Comparison of ENCODE assay signal across 17 mouse cellular contexts in the genomic region with DNA sequence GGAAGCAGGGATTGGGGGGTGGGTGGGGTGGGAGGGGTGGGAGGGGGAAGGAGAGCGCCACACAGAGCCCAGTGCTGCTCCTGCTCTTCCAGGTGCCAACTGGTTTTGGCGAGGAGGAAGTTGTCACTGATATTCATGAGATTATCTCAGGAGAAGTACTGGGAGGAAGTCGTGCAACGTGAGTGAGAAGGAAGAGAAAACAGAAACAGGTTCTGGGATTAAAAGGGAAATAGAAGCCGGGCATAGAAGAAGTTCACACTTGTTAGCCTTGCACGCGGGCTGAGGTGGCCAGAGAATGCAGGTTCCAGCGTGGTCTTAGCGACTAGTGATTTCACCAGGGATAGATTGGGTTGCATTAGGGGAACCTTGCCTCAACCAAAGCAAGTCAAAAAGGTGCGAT.
"Had no signal": no experiment of that assay in that cellular context is flagged by ENCODE, and none has a peak within 500 bp of the region (broad histone marks: within the 10 kb centered on the region; RNA-seq: fewer than 3 reads in every experiment).

No protein-coding gene starts in this region.

- ATAC-seq: intestine, embryonic 16.5 days; midbrain, embryonic 13.5 days; midbrain, embryonic 16.5 days had no signal

- H3K27me3 ChIP-seq: liver, embryonic 13.5 days; megakaryocyte, embryonic 14.5 days; midbrain, embryonic 13.5 days had no signal

- H3K9ac ChIP-seq: liver, embryonic 13.5 days; midbrain, embryonic 13.5 days had no signal

- H3K9me3 ChIP-seq: liver, embryonic 13.5 days; megakaryocyte, embryonic 14.5 days; midbrain, embryonic 10.5 days; midbrain, embryonic 13.5 days had no signal

- H3K27ac ChIP-seq: liver, embryonic 13.5 days; midbrain, embryonic 10.5 days; midbrain, embryonic 13.5 days; stomach, postnatal 0 days had no signal

- H3K4me1 ChIP-seq: liver, embryonic 13.5 days; megakaryocyte, embryonic 14.5 days; midbrain, embryonic 10.5 days; midbrain, embryonic 13.5 days had no signal

- DNase-seq: kidney, adult 18-20 months; left cerebral cortex, postnatal 4 days; liver, embryonic 13.5 days; lung, adult 2 months; lung, postnatal 14 days; right cerebral cortex, adult 18-20 months; right cerebral cortex, postnatal 14 days; right cerebral cortex, postnatal 4 days; thymus, adult 2 months; thymus, postnatal 14 days had no signal

- H3K4me2 ChIP-seq: liver, embryonic 13.5 days; midbrain, embryonic 13.5 days had no signal

- H3K36me3 ChIP-seq: liver, embryonic 13.5 days; midbrain, embryonic 10.5 days; midbrain, embryonic 13.5 days had no signal

- H3K4me3 ChIP-seq: liver, embryonic 13.5 days; megakaryocyte, embryonic 14.5 days; midbrain, embryonic 10.5 days; midbrain, embryonic 13.5 days; myocyte had no signal
